10 mouse cellular contexts compared by ENCODE assay signal in genomic region chr12:25216792-25217516, GRCm38 (mm10).
DNase-seq lines count a peak whose midpoint lies in the region; ATAC-seq lines count a peak whose summit lies in the region.
"Had no signal": no experiment of that assay in that cellular context is flagged by ENCODE, and none has a peak within 500 bp of the region (broad histone marks: within the 10 kb centered on the region; RNA-seq: fewer than 3 reads in every experiment).

No protein-coding gene starts in this region.

- 36% methylated on average over 5 of the region's 5 CpGs for WGBS in embryonic facial prominence, embryonic 13.5 days

- peaks cover 17% of the 10 kb centered on the region; the same call in 1 of the 2 replicates for H3K4me1 ChIP-seq in embryonic facial prominence, embryonic 13.5 days

- DNase-seq in kidney, postnatal 25 days = peak; percentile 82 to 94
- DNase-seq in gastrocnemius, adult 8-10 months (ENCODE audit: low spot score in 2 of 2) = no peak
- no peak for DNase-seq in thymus, postnatal 4 days
- DNase-seq in right cerebral cortex, adult 18-20 months = no peak

- no peak overlapping the region for H3K27ac ChIP-seq in embryonic facial prominence, embryonic 13.5 days
- H3K27ac ChIP-seq: heart, adult 2 months; neural tube, embryonic 13.5 days had no signal

- no peak overlapping the region for H3K9ac ChIP-seq in embryonic facial prominence, embryonic 13.5 days
- H3K9ac ChIP-seq: neural tube, embryonic 13.5 days had no signal

- no peaks in the 10 kb centered on the region for H3K27me3 ChIP-seq in embryonic facial prominence, embryonic 13.5 days
- H3K27me3 ChIP-seq: neural tube, embryonic 13.5 days had no signal

- H3K36me3 ChIP-seq in embryonic facial prominence, embryonic 13.5 days = no peaks in the 10 kb centered on the region
- H3K36me3 ChIP-seq: neural tube, embryonic 13.5 days had no signal

- peak; percentile 69 for ATAC-seq in CD4-positive, CD25-positive, alpha-beta regulatory T cell, adult 4 months
- 0 out of 2 replicates have a peak, but pooled peaks have one; percentile 9 for ATAC-seq in embryonic facial prominence, embryonic 13.5 days (ENCODE audit: insufficient number of reproducible peaks, insufficient read depth, low FRiP score, low TSS enrichment, low read depth)
- peak; percentile 34 for ATAC-seq in megakaryocyte-erythroid progenitor cell, adult 5-6 weeks (replicated peaks; ENCODE audit: low FRiP score, low TSS enrichment, poor library complexity, severe bottlenecking)
- no peak for ATAC-seq in frontal cortex, adult (ENCODE audit: low TSS enrichment)

- no peak overlapping the region for H3K4me3 ChIP-seq in embryonic facial prominence, embryonic 13.5 days
- H3K4me3 ChIP-seq: heart, adult 2 months; neural tube, embryonic 13.5 days had no signal

- H3K9me3 ChIP-seq in embryonic facial prominence, embryonic 13.5 days = no peaks in the 10 kb centered on the region
- H3K9me3 ChIP-seq: neural tube, embryonic 13.5 days had no signal

- no peak overlapping the region for H3K4me2 ChIP-seq in embryonic facial prominence, embryonic 13.5 days
- H3K4me2 ChIP-seq: neural tube, embryonic 13.5 days had no signal

Comparison
In these comparisons a context has a peak if more than half of its experiments do, and no peak if none do; other contexts are left out.
1. DNase-seq: peak in kidney, postnatal 25 days (2 of 2); none in gastrocnemius, adult 8-10 months (0 of 2), thymus, postnatal 4 days (single experiment) and right cerebral cortex, adult 18-20 months (single experiment).